Mouse (Mus musculus): ENCODE measurements around the gene Mmp15.
"Not testable (repeated sequence)": the region's sequence is repeated elsewhere in the genome, so short reads cannot be mapped to it uniquely, and the experiment has no call there.

The Mmp15 gene

DNA sequence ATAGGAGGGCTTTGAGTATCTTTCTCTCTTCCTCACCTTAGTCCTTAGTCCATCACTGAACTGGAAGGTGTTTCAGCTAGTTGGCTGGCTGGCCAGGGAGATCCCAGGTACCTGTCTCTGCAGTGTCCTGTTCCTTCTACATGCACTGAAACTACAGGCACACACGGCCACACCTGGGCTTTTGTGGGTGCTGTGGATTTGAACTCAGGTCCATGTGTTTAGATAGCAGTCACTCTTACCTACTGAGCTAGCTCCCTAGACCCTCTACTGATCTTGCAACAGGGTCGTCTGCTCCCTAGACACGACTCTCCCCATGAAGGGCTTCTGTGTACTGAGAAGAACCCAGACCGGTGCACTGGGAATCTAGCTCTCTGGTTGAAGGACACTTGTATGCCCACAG is 25.0 kb downstream of the Mmp15 start:
- no peak for DNase-seq (ENCODE audit: low spot score in 2 of 2)

DNA sequence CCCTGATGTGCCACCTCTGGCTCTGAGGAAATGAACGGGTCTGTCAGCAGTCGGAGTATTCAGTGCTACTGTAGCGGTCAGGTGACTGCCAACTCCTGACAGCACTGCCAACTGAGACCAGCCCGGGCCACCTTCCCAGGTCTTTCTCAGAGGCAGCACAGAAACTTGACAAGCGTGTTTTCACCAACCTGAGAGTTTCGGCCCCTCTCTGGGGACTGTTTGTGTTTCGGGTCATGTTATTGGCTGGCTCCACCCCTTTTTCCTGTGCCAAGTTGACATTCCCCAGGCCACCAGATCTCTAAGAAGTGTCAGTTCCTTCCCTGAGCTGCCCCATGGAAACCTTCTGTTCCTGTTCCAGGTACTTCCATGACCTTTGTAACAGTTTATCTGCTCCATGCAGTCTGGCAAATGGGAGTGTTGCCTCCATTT is 25.8 kb downstream of the Mmp15 start:
- DNase-seq (ENCODE audit: low spot score in 2 of 2): no peak

DNA sequence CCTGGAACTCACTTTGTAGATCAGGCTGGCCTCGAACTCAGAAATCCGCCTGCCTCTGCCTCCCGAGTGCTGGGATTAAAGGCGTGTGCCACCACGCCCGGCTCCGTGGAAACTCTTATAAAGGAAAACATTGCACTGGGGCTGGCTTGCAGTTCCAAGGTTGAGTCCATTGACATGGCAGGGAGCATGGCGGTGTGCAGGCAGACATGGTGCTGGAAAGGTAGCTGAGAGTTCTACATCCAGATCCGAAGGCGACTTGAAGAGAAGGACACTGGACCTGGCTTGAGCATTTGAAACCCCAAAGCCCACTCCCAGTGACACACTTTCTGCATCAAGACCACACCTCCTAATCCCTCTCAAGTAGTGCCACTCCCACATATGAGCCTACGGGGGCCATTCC is 26.9 kb downstream of the Mmp15 start:
- DNase-seq (ENCODE audit: low spot score in 2 of 2): not testable (repeated sequence)

DNA sequence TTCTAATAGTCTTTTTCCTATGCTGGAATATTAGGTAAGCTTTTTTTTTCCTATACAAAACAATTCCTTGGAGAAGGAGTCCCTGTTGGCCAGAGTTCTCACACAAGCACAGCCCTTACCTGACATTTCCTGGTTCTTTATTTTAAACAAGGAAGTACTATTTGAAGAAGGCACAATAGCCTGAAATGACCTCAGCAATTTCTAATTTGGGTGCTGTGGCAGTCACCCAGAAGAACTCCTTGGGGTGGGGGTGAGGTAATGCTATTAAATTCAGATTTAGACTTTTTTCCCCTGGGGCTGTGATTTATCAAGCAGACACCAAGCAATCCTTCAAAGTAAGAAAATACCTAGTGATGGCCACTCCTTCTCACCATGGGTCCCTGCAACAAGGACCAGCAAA is 28.9 kb downstream of the Mmp15 start:
- no peak for DNase-seq (ENCODE audit: low spot score in 2 of 2)

DNA sequence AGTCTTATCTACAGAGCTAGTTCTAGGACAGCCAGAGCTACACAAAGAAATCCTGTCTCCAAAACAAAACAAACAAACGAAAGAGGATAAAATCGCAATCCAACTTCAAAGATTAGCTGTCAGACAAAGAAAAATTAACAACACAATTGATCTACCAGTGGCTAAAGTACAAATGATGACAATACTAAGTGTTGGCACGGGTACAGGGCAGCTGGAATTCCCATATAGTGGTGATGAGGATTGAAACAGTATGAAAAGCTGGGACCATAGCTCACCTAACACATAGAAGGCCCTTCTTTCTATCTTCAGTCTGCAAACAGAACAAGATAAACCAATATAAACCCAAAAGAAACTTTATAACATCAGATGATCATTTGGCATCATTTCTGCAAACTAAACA is 29.5 kb downstream of the Mmp15 start:
- no peak for DNase-seq (ENCODE audit: low spot score in 2 of 2)

DNA sequence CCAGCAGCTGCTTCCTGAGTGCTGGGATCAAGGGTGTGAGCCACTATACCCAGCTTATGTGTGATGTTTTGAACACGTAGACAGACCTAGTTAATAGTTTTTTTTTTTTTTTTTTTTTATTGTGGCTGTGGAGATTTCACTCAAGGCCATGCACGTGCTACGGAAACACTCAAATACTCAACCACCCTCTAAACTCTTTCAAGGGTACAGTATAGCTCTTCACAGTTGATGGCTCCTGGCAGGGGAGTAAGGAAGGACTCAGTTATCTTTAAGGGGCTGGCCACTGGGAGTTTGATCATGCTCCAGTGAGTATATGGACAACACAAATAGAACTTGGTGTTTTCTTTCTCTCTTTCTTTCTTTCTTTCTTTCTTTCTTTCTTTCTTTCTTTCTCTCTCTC is 32.4 kb downstream of the Mmp15 start:
- DNase-seq (ENCODE audit: low spot score in 2 of 2): no peak

DNA sequence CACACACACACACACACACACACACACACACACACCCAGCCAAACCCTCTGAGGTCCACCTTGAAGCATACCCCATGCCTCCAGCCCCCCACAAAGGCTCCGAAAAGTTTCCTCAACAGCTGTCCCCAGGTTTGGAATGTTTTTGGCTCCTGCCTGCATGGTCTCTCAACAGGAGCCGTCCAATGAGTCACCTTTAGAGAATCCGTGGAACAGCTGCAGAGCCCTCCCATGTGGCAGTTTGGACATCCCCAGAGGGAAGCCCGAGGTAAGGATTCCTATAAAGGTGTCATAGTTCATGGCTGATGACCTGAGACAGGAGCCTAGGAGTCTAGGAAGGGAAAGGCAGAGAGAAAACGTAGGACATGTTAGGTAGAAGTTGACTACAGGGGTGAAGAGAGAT is 34.0 kb downstream of the Mmp15 start:
- no peak for DNase-seq (ENCODE audit: low spot score in 2 of 2)

DNA sequence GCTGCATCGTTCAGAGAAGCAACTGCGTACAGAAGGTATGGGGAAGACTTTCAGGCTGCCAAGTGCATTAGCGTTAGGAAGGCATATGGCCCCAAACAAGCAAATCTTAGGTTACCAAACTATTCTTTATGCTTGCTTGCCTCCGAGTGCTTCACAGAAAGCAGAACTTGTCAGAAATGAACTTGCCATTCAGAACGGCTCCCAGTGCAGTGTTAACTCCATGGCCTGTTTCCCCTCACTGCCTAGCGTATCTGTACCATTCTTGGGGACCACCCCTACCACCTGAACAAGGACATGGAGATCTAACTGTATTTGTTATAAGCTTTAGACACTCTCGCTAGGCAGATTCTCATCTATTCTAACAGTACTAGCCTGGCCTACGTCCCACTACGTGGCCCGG is 35.2 kb downstream of the Mmp15 start:
- DNase-seq (ENCODE audit: low spot score in 2 of 2): no peak

DNA sequence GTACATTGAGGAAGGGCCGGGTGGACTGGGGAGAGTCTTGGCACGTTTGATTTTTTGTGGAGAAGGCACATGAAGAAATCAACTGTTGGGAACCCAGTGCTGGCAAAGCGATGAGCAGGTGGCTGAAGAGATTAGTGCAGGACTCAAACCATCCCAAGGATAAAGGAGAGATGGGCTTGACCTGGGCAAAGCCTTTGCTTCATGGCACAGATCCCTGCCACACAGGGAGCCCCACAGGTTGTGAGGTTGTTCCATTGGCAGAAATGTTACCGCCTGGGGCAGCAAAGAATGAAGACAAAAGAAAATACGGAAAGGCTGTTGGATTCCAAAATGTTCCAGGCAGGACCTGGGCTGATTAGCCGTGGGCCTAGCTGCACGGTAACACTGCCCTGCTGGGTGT is 35.9 kb downstream of the Mmp15 start:
- DNase-seq (ENCODE audit: low spot score in 2 of 2): no peak

DNA sequence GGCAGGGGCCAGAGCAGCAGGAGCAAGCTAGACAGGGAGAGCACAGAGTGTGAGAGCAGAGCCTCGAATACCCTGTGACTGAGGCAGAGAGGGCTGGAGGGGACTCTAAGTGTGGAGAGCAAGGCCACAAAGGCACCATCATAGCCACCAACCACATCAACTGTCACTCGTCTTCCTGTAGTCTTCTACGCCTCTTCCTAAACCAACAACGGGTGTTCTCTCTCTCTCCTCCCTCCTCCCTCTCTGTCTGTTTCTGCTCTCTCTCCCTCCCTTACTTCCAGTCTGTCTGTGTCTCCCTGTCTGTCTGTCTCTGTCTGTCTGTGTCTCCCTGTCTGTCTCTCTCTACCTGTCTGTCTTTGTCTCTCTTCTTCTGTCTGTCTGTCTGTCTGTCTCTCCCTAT is 38.2 kb downstream of the Mmp15 start:
- no peak for DNase-seq (ENCODE audit: low spot score in 2 of 2)

DNA sequence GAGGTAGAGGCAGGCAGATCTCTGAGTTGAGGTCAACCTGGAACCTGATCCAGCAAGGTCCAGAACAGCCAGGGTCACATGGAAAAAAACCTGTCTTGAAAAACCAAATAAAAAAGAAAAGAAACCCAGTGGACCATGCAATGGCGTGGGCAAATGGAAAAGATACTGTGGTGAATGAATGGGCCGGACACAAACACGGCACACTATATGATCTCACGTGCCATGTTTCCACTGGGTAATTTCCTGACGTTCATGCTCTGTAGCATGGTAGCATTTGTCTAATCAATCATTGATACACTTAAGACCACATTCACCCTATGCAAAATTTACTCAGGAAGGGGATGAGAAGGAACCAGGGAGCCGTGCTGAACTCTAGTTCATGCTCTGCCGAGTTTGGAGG is 39.0 kb downstream of the Mmp15 start:
- no peak for DNase-seq (ENCODE audit: low spot score in 2 of 2)

DNA sequence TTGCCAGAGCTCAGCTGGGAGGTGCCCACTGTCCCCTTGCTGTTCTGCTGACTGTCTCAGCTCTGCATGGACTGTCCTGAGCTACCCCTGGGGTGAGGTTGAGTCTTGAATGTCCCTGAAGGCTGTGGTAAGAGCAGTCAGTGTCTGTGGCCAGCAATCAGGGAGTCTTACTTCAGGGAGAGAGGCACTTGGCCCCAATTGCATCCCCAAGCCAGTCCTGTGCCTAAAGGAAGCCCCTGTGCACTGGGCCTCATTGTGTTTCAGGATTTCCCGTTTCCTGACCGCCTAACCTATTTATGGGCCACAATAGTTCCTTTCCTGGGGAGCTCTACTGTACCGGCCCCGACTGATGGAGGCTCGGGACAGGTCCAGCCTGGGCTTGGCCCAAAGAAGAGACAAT is 40.5 kb downstream of the Mmp15 start:
- no peak for DNase-seq (ENCODE audit: low spot score in 2 of 2)

DNA sequence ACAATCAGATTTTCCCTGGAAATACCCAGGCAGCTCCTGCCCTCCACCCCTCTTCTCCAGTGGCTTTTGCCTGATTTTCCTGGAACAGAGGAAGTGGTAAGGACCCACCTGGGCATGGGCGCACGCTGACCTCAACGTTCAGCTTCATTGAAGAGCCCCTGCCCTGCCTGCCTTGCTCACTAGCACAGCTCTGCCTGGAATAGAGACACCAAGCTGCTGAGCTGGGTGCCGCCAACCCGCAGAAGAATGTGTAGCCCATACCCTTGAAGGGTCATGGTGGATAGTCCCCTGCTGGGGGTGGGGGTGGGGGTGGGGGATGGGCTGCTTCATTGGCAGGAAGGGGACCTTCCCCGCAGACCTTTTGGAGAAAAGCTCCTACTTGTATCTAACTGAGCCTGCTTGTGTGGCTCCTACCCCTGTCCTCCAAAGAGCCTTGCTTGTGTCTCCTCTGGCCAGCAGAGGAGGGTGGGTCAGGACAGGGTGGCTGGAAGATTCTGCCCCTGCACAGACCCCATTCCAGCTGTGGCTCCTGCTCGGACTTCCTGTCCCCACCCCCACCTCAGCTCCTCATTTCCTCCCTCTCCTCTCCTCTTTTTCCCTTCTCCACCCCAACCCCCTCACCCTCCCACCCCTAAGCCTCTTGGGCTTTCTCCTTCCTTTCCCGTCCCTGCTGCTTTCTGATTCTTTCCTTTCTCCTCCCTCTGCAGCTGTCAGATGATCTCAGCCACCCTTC is 43.3 kb downstream of the Mmp15 start:
- DNase-seq (ENCODE audit: low spot score in 2 of 2): no peak

DNA sequence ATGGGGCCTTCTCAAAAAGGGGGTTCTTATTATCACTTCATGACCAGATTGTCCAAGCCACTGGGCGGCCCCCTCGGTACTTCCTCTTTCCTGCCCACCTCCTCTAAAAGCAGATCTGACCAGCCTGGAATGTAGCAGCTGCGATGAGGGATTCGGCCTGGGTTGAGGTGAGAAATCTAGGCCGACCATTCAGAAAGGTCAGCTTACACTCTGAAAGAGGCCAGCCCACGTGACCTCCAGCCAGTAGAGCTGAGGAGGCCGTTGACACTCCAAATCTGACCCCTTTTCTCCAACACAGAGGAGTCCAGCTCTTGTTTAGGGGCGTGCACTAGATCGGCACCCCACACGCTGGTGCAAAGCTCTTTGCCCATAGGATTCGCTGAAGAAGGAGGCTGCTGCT is 44.7 kb downstream of the Mmp15 start:
- no peak for DNase-seq (ENCODE audit: low spot score in 2 of 2)

DNA sequence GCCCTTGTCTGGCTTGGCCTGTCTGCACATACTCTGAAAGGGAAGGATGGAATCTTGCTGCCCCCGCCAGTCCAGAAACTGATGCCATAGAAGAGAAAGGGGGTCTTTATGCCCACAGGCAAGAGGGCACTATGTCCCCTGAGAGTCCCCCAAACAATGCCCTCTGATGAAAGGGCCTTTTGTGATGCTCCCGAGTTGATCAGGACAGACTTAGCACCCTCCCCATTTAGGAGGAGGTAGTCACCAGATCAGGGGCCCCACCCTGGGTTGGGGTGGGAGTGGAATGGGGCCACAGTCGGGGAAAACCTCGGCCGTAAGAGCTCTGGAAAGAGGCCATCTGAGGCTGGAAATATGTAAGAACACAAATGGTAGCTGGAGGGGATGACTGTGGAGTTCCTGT is 45.1 kb downstream of the Mmp15 start:
- DNase-seq (ENCODE audit: low spot score in 2 of 2): no peak

DNA sequence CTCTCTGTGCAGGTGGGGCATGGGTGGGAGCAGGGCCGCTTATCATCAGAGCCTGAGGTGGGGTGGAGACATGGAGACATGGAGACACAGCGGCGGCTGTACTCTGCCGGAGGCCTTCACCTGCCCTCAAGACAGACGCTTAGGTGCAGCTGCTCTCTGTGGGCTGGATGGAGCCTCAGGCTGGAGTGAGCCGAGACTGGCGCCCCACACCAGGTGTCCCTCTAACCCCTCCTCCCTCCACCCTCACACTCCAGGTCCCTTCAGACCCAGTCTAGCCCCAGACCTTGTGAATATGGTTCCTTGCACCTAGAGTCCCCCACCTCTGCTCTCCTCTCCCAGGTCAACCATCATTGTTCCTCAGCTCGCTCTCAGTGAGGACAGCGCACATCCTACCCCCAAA is 47.1 kb downstream of the Mmp15 start:
- DNase-seq (ENCODE audit: low spot score in 2 of 2): no peak

DNA sequence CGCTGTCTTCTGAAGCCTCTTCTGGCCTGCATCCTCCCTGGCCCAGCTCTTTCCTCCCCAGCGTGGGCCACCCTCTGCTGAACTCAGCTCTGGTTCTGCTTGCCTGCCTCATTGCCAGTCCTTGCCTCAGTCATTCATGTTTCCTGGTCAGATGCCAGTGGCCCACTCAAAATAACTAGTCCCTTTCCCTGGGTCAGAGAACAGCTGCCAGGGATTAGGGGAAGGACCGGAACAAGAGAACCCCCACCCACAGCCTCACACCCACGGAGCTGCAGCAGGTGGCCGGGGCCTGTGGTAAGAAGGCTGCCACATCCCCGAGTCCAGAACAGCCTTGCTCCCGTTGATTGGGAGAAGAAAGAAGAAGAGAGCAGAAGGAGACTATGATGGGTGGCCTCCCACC is 49.0 kb downstream of the Mmp15 start:
- no peak for DNase-seq (ENCODE audit: low spot score in 2 of 2)

DNA sequence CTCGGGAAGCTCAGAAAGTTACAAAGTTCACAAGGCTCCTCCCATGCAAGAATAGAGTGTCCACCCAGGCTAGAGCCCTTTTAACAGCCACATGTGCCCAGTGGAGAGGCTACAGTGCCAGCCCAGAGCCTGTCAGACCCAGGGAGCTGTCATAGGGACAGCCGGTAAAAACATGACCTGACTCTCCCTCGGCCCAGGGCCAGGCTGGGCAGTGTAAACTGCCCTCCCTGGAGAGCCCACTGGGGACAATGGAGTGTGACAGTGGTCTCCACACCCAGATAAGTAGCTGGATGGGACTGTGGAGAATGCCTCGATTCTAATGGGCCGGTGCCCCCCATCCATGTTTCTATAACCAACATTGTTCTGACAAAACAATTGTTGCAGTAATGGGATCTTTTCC is 57.5 kb downstream of the Mmp15 start:
- no peak for DNase-seq (ENCODE audit: low spot score in 2 of 2)

DNA sequence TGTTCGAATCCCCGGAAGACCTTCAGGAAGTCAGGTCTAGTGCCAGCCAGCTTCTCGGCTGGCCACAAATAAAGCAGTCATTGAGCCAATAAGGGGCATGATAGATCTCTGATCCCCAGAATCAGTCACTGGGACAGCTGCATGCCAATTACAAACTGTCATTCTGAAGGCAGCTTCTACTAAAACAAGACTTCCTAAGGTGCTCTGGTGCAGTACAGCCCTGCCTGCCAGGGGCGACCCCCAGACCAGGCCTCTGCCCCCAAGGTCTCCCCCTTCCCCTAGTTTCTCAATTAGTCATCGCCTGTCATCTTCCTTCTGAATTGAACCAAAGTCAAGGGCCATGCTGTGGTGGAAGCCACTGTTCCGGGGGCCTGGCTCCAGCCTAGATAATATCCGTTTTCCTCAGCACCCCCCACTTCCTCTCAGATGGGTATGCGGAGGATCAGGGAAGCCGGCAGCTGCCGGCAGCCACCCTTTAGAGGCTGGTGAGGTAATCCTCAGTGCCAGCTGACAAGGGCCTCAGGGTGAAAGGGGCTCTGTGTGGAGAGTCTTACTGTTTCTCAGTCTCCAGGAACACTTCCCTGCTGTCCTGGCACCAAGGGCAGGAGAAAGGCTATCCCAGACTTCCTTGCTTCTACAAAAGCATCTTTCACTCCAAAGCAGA is 59.4 kb downstream of the Mmp15 start:
- no peak for DNase-seq (ENCODE audit: low spot score in 2 of 2)

DNA sequence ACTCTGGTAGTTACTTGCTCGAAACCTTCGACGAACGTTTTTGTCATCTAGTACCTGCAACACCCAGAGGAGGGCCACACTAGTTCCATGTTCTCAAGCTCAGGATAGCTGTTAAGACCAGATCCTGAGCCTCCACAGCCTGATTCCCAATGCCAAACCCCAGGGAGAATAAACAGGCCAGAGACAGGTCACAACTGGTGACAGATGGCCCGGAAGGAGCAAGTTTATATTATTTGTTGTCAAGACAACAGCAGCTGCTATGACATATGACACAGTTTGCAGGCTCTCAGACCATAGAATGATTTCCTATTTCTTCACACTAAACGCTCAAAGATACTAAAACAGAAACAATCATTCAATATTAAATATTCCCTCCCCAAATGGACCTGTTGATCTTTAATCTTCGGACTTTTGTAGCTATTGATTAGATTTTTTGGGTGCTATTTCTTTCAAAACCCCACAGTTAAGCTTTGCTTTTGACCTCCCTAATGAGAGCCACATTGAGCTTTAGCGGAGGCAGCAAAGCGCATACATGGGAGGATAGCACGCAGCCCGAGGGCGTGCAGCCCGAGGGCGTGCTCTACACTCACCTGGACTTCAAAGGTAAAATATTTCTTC is 70.2 kb downstream of the Mmp15 start:
- DNase-seq (ENCODE audit: low spot score in 2 of 2): no peak
